Mouse (Mus musculus) MEL-GATA-1-ER (cell line): Measurements from ENCODE around the gene Ctdspl2.

Experiments used
- DNase-seq: peaks from one replicate; pipeline ENCODE4 v3.0.0-alpha.2; 2012; ENCODE audit warnings: low read depth; ENCODE audit errors: extremely low read depth

The Ctdspl2 gene

DNA sequence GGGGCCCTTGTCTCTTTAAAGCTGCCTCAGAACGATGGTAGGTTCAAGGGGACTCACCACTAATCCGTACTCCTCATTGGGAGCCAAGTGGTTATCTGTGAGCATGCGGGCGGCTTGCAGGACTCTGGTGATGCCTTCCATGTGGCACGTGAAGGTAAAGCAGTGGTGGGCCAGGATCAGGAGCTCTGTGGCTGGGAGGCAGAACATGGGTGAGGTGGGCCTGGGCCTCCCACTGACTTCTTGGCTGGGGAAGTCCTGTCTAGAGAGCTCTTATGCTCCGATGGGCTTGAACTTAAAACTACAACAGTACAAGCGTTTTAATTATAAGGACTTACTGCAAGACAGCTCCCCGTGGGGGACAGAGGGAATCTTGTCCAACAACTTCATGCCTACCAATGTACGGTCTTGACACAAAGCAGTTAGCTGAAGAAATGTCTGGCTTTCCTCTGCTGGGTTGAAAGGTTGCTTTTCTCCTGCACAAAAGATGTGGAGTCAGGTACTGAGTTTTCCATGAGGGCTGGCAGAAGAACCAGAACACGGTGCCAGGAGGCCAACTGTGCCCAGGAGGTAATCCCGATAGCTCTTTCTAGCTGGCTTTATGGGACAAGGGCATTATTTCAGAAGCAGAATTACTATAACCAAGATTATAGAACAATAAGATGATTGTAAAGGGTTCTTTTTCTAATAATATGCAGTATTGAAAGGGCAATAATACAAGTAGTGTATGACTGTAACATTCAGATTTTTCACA, 103.7 kb downstream of the Ctdspl2 start:
- no peak for DNase-seq
